Mouse (Mus musculus): Measurements from ENCODE around the gene Mrpl23. TPM values are rescaled to one million over a fixed set of nuclear protein-coding genes. Genes with fewer than 3 reads are reported as not detected.

The Mrpl23 gene
- total RNA-seq, 2 experiments from 2014 or later: 5.8 to 6.7 TPM

Small RNAs within 50 kb of the gene (microRNA-seq; reads per million reads assigned to microRNA genes)
- 0 reads per million in 2 experiments for gene Mir675

Other genes with a start within 250 kb of the Mrpl23 start
- gene Krtap5-1, start 235.6 kb upstream of the Mrpl23 start, total RNA-seq (2021): not detected
- gene Krtap5-4, start 229.1 kb upstream of the Mrpl23 start, total RNA-seq (2021): not detected
- 10 to 100 TPM; 40.7 to 41.8 TPM for gene Ifitm10, start 158.9 kb upstream of the Mrpl23 start, total RNA-seq (2021)
- gene Gm49369, start 150.0 kb upstream of the Mrpl23 start, total RNA-seq (2021): 10 to 100 TPM in 1 of 2 experiments, 1 to 10 TPM in 1; 3.2 to 10.3 TPM
- gene Ctsd, start 144.6 kb upstream of the Mrpl23 start, total RNA-seq (2021): 100 to 1,000 TPM; 313 to 344 TPM
- not detected for gene Syt8, start 97.8 kb upstream of the Mrpl23 start, total RNA-seq (2021)
- gene Tnni2, start 90.9 kb upstream of the Mrpl23 start, total RNA-seq (2021): under 1 TPM in 1 of 2 experiments, not detected in 1; 0.70 TPM
- gene Lsp1, start 71.9 kb upstream of the Mrpl23 start, total RNA-seq (2021): 1 to 10 TPM; 2.2 to 4.2 TPM
- not detected for gene Tnnt3, start 33.9 kb upstream of the Mrpl23 start, total RNA-seq (2021)
- gene Igf2, start 134.1 kb downstream of the Mrpl23 start, total RNA-seq (2021): 10 to 100 TPM; 63.1 to 72.7 TPM
- under 1 TPM; 0.34 to 0.56 TPM for gene Gm49394, start 137.3 kb downstream of the Mrpl23 start, total RNA-seq (2021)
- gene Ins2, start 210.7 kb downstream of the Mrpl23 start, total RNA-seq (2021): not detected